Mouse (Mus musculus) midbrain, embryonic 12.5 days (tissue): ENCODE results near the gene Ctcf. TPM values are rescaled to one million over a fixed set of nuclear protein-coding genes. Genes with fewer than 3 reads are reported as not detected.
A peak's percentile ranks its signal among the peaks of the same experiment; 100 is the strongest.

Experiments used
- ATAC-seq: fragments of 200-750 bp; cut with Nextera tagmentation; 2 replicates; pipeline ENCODE4 v1.8.0; 2017; ENCODE audit warnings: low read depth, moderate TSS enrichment, moderate library complexity; ENCODE audit not compliant: low FRiP score
- H3K27ac ChIP-seq: fragments of 300-500 bp; sonication (generic); replicated peaks from 2 replicates; pipeline ENCODE4 v1.5.1; 2016; ENCODE audit warnings: mild to moderate bottlenecking
- H3K27me3 ChIP-seq: fragments of 300-500 bp; sonication (generic); 2 replicates; pipeline ENCODE4 v1.6.1; 2016; ENCODE audit warnings: mild to moderate bottlenecking
- H3K36me3 ChIP-seq: fragments of 300-500 bp; sonication (generic); 2 replicates; pipeline ENCODE4 v1.6.1; 2016
- H3K4me1 ChIP-seq: fragments of 300-500 bp; sonication (generic); 2 replicates; pipeline ENCODE4 v1.6.1; 2016
- H3K4me2 ChIP-seq: fragments of 300-500 bp; sonication (generic); replicated peaks from 2 replicates; pipeline ENCODE4 v1.6.1; 2016; ENCODE audit warnings: mild to moderate bottlenecking, moderate library complexity
- H3K4me3 ChIP-seq: fragments of 300-500 bp; sonication (generic); 2 replicates; pipeline ENCODE4 v1.5.1; 2016; ENCODE audit warnings: mild to moderate bottlenecking
- H3K9ac ChIP-seq: fragments of 300-500 bp; sonication (generic); replicated peaks from 2 replicates; pipeline ENCODE4 v1.6.1; 2016; ENCODE audit warnings: mild to moderate bottlenecking, moderate library complexity
- H3K9me3 ChIP-seq: fragments of 300-500 bp; sonication (generic); 2 replicates; pipeline ENCODE4 v1.6.1; 2016; ENCODE audit warnings: mild to moderate bottlenecking
- WGBS: fragments of 180-500 bp; shearing (Covaris S2); methylation state at CpG from one replicate; pipeline ENCODE4 v1.1.7; 2016; 5-methylcytosine and 5-hydroxymethylcytosine counted together
- polyA plus RNA-seq: library from polyadenylated mRNA; unstranded; fragments of >200 nt; fragmentation: Nextera tagmentation; extraction: Ambion mirVana; gene quantifications from 2 replicates; pipeline ENCODE4 v1.2.1, GENCODE M21; 2016

Ctcf gene
- polyA plus RNA-seq, 1 experiment from 2014 or later, result 157 TPM

DNA sequence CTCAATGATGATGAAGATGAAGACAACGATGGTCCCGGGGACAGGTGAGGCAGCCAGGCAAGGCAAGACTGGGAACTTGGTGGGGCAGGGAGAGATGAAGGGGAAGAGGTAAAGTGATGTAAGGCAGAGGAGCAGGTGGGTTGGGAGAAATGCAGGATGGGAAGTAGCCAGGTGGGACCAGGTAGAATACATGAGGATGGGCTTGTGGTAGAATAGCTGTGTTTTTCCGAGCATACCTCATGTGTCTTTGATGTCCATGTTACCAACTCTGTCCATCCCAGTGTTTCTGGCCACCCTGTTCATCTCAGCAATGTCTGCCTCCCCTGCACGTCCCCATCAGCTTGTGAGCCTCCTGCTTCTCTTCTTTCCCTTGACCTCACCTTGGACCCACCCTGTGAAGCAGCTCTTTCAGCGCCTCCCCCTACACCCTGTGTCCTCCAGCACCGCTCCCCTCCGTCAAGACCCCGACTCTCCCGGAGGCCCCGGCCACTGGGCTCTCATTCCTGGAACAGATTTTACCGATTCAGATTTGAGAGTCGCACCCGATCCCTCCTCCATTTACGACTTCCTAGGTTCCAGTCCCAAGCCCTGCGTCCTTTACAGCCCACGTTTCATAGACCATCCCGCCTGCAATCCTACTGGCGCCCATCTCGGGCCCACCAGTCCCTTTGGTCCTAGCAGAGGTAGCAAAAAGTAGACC, 17.3 kb upstream of the Ctcf start:
- H3K36me3 ChIP-seq, result peaks cover 81% of the 10 kb centered on the region
- ATAC-seq, result no peak
- no peak overlapping the region for H3K9ac ChIP-seq
- no peak overlapping the region for H3K4me2 ChIP-seq
- peaks cover 16% of the 10 kb centered on the region for H3K27me3 ChIP-seq
- no peak overlapping the region for H3K4me3 ChIP-seq
- no peaks in the 10 kb centered on the region for H3K9me3 ChIP-seq
- 95% methylated on average over 19 of the region's 19 CpGs for WGBS
- H3K4me1 ChIP-seq, result peaks cover 26% of the 10 kb centered on the region
- no peak overlapping the region for H3K27ac ChIP-seq

GRCm38 (mm10) chr8:105620211-105620610, 16.2 kb upstream of the Ctcf start:
- no peak for ATAC-seq
- Histone ChIP-seq H3K27me3 (peaks cover 5% of the 10 kb centered on the region), H3K27ac (no peak overlapping the region), H3K4me2 (no peak overlapping the region), H3K9ac (no peak overlapping the region), H3K36me3 (peaks cover 73% of the 10 kb centered on the region), H3K9me3 (no peaks in the 10 kb centered on the region), H3K4me1 (peaks cover 19% of the 10 kb centered on the region), H3K4me3 (no peak overlapping the region)
- WGBS, result 88% methylated on average over 19 of the region's 19 CpGs

GRCm38 (mm10) chr8:105620946-105621720, 15.2 kb upstream of the Ctcf start:
- Histone ChIP-seq H3K27ac (no peak overlapping the region), H3K9ac (no peak overlapping the region; the same call in 1 of the 2 replicates)

DNA sequence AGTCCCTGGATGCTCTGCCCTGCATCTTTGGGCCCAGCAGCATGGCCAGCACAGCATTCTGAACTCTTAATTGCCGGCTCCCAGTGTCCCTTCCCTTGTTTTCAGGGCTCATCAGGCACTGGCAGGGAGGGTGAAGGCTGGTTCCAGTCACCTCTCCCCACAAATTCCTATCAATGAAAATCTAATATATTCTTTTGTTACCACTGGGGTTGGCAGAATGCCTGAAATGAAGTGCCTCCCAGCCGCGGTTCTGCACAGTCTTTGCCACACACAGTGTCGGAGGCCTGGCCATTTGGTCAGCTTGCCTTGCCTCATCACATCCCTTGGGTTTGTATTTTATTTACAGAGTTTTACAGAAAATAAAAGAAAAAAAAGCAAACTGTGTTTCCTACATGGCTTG, 14.5 kb upstream of the Ctcf start:
- Histone ChIP-seq H3K4me3 (no peak overlapping the region), H3K4me2 (no peak overlapping the region), H3K27me3 (no peaks in the 10 kb centered on the region), H3K4me1 (peaks cover 19% of the 10 kb centered on the region), H3K9me3 (no peaks in the 10 kb centered on the region), H3K36me3 (peaks cover 57% of the 10 kb centered on the region), H3K9ac (no peak overlapping the region; the same call in 1 of the 2 replicates), H3K27ac (peak overlapping the region; percentile 75)
- WGBS, result 77% methylated on average over 4 of the region's 4 CpGs
- no peak for ATAC-seq

More at GRCm38 (mm10) chr8:105620946-105621720, 15.2 kb upstream of the Ctcf start:
- Histone ChIP-seq H3K4me1 (peaks cover 19% of the 10 kb centered on the region), H3K27me3 (no peaks in the 10 kb centered on the region), H3K4me3 (no peak overlapping the region), H3K36me3 (peaks cover 64% of the 10 kb centered on the region), H3K9me3 (no peaks in the 10 kb centered on the region), H3K4me2 (no peak overlapping the region)
- ATAC-seq, result no peak
- WGBS, result 91% methylated on average over 21 of the region's 21 CpGs

GRCm38 (mm10) chr8:105622421-105622920, 13.9 kb upstream of the Ctcf start:
- Histone ChIP-seq H3K27ac (peak overlapping the region; percentile 75), H3K9ac (no peak overlapping the region), H3K9me3 (no peaks in the 10 kb centered on the region), H3K4me3 (no peak overlapping the region), H3K36me3 (peaks cover 51% of the 10 kb centered on the region), H3K27me3 (no peaks in the 10 kb centered on the region), H3K4me2 (no peak overlapping the region), H3K4me1 (peaks cover 19% of the 10 kb centered on the region)
- peak; percentile 87 for ATAC-seq
- WGBS, result 8% methylated on average over 8 of the region's 8 CpGs

GRCm38 (mm10) chr8:105623118-105623517, 13.2 kb upstream of the Ctcf start:
- ATAC-seq, result no peak
- Histone ChIP-seq H3K27ac (0 out of 2 replicates have a peak overlapping the region, but pooled peaks have one; percentile 75), H3K4me2 (no peak overlapping the region)

GRCm38 (mm10) chr8:105623679-105624245, 12.6 kb upstream of the Ctcf start:
- Histone ChIP-seq H3K27me3 (no peaks in the 10 kb centered on the region), H3K4me3 (no peak overlapping the region), H3K36me3 (peaks cover 38% of the 10 kb centered on the region), H3K9ac (no peak overlapping the region; the same call in 1 of the 2 replicates), H3K9me3 (no peaks in the 10 kb centered on the region), H3K27ac (peak overlapping the region; percentile 20; the same call in 1 of the 2 replicates), H3K4me2 (no peak overlapping the region), H3K4me1 (peaks cover 19% of the 10 kb centered on the region)
- no peak for ATAC-seq
- WGBS, result 54% methylated on average over 7 of the region's 7 CpGs

More at GRCm38 (mm10) chr8:105623118-105623517, 13.2 kb upstream of the Ctcf start:
- no peak overlapping the region; the same call in 1 of the 2 replicates for H3K9ac ChIP-seq
- no peak overlapping the region for H3K4me3 ChIP-seq
- H3K27me3 ChIP-seq, result no peaks in the 10 kb centered on the region
- H3K36me3 ChIP-seq, result peaks cover 44% of the 10 kb centered on the region
- H3K9me3 ChIP-seq, result no peaks in the 10 kb centered on the region
- WGBS, result 23% methylated on average over 5 of the region's 5 CpGs
- H3K4me1 ChIP-seq, result peaks cover 19% of the 10 kb centered on the region

GRCm38 (mm10) chr8:105624401-105624800, 12.0 kb upstream of the Ctcf start:
- no peaks in the 10 kb centered on the region for H3K27me3 ChIP-seq
- 68% methylated on average over 3 of the region's 3 CpGs for WGBS
- peaks cover 19% of the 10 kb centered on the region for H3K4me1 ChIP-seq
- H3K36me3 ChIP-seq, result peaks cover 31% of the 10 kb centered on the region
- H3K4me3 ChIP-seq, result no peak overlapping the region
- ATAC-seq, result no peak
- no peak overlapping the region for H3K9ac ChIP-seq
- no peaks in the 10 kb centered on the region for H3K9me3 ChIP-seq
- H3K4me2 ChIP-seq, result no peak overlapping the region
- no peak overlapping the region for H3K27ac ChIP-seq

DNA sequence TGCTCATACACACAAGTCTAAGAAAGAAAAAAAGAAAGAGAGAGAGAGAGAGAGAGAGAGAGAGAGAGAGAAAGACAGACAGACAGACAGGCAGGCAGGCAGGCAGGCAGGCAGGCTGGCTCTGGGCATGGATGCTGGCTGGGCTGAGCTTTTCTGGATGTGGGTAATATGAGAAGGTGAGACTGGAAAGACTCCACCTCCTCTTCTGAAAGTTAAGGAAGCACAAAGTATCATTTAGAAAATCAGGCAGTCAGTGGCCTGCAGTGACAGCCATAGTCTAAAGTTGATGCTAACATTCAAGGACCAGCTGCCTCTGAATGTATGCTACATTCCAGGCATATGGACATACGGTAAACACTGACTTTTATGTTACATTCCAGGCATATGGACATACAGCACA, 11.5 kb upstream of the Ctcf start:
- no peak for ATAC-seq
- Histone ChIP-seq H3K4me3 (no peak overlapping the region), H3K9ac (no peak overlapping the region), H3K27ac (no peak overlapping the region), H3K4me2 (no peak overlapping the region), H3K36me3 (peaks cover 27% of the 10 kb centered on the region), H3K4me1 (peaks cover 19% of the 10 kb centered on the region), H3K9me3 (no peaks in the 10 kb centered on the region), H3K27me3 (no peaks in the 10 kb centered on the region)
- 81% methylated on average over 1 of the region's 1 CpGs for WGBS

DNA sequence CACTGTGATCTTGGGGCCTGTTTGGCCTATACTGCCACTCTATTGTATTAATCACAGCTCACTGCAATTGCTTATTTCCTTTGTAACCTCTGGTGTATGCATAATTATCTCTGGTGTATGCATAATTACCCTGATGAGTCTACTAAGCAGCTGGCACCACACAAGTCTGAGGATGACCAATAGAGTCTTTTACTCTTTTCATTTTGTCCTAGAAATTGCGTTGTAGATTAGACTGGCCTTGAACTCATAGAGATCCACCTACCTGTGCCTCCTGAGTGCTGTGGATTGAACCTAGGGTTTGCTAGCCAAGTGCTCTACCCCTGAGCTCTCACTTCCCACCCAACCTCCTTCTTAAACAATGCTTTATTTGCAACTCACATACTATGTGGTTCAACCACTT, 10.3 kb upstream of the Ctcf start:
- no peaks in the 10 kb centered on the region for H3K27me3 ChIP-seq
- H3K4me1 ChIP-seq, result peaks cover 19% of the 10 kb centered on the region
- no peaks in the 10 kb centered on the region for H3K9me3 ChIP-seq
- ATAC-seq, result no peak
- H3K4me3 ChIP-seq, result no peak overlapping the region
- no peak overlapping the region for H3K27ac ChIP-seq
- no peak overlapping the region for H3K9ac ChIP-seq
- 86% methylated on average over 1 of the region's 1 CpGs for WGBS
- H3K36me3 ChIP-seq, result peaks cover 15% of the 10 kb centered on the region
- no peak overlapping the region for H3K4me2 ChIP-seq

GRCm38 (mm10) chr8:105629337-105629736, 7.0 kb upstream of the Ctcf start:
- H3K9ac ChIP-seq, result no peak overlapping the region
- 96% methylated on average over 4 of the region's 4 CpGs for WGBS
- no peak for ATAC-seq
- no peak overlapping the region for H3K4me2 ChIP-seq
- H3K27ac ChIP-seq, result no peak overlapping the region
- no peaks in the 10 kb centered on the region for H3K36me3 ChIP-seq
- no peaks in the 10 kb centered on the region for H3K27me3 ChIP-seq
- no peak overlapping the region for H3K4me3 ChIP-seq
- H3K9me3 ChIP-seq, result no peaks in the 10 kb centered on the region
- H3K4me1 ChIP-seq, result no peaks in the 10 kb centered on the region
